Mouse (Mus musculus): ENCODE measurements around the gene Washc2. TPM values are rescaled to one million over a fixed set of nuclear protein-coding genes. Genes with fewer than 3 reads are reported as not detected.
A peak's percentile ranks its signal among the peaks of the same experiment; 100 is the strongest.

The Washc2 gene
- polyA plus RNA-seq, 1 experiment from 2014 or later: 58.2 TPM

- H3K9me3 ChIP-seq (ENCODE audit: low read length): no peaks in the 10 kb centered on the region
- H3K4me1 ChIP-seq (ENCODE audit: insufficient read depth, low read length): no peaks in the 10 kb centered on the region
- peaks cover 52% of the 10 kb centered on the region for H3K36me3 ChIP-seq (ENCODE audit: insufficient read depth, low read length)
- ATAC-seq (ENCODE audit: low FRiP score, low TSS enrichment): no peak
- no peaks in the 10 kb centered on the region for H3K27me3 ChIP-seq (ENCODE audit: insufficient read depth, low read length)
- no peak overlapping the region for H3K27ac ChIP-seq (ENCODE audit: low read length)
- no peak overlapping the region for H3K4me3 ChIP-seq (ENCODE audit: low read length)
- 71% methylated on average over 2 of the region's 2 CpGs for whole genome bisulfite sequencing
- H3K9ac ChIP-seq (replicated peaks; ENCODE audit: low read length): no peak overlapping the region
- H3K4me2 ChIP-seq (replicated peaks; ENCODE audit: low read depth, low read length): no peak overlapping the region
Observed at GRCm38 (mm10) chr6:116240371-116240770, 32.5 kb downstream of the Washc2 start.

- no peak overlapping the region for H3K4me3 ChIP-seq (ENCODE audit: low read length)
- H3K27ac ChIP-seq (ENCODE audit: low read length): no peak overlapping the region
- H3K4me1 ChIP-seq (ENCODE audit: insufficient read depth, low read length): no peaks in the 10 kb centered on the region
- no peak for ATAC-seq (ENCODE audit: low FRiP score, low TSS enrichment)
- peaks cover 40% of the 10 kb centered on the region for H3K36me3 ChIP-seq (ENCODE audit: insufficient read depth, low read length)
- H3K27me3 ChIP-seq (ENCODE audit: insufficient read depth, low read length): no peaks in the 10 kb centered on the region
- H3K9me3 ChIP-seq (ENCODE audit: low read length): no peaks in the 10 kb centered on the region
- no peak overlapping the region for H3K9ac ChIP-seq (replicated peaks; ENCODE audit: low read length)
- WGBS: 88% methylated on average over 4 of the region's 4 CpGs
- H3K4me2 ChIP-seq (replicated peaks; ENCODE audit: low read depth, low read length): no peak overlapping the region
Observed at GRCm38 (mm10) chr6:116259649-116260048, 51.8 kb downstream of the Washc2 start.

- no peak overlapping the region for H3K9ac ChIP-seq (replicated peaks; ENCODE audit: low read length)
- H3K4me2 ChIP-seq (replicated peaks; ENCODE audit: low read depth, low read length): no peak overlapping the region
- no peak overlapping the region for H3K27ac ChIP-seq (ENCODE audit: low read length)
- no peaks in the 10 kb centered on the region for H3K9me3 ChIP-seq (ENCODE audit: low read length)
- ATAC-seq (ENCODE audit: low FRiP score, low TSS enrichment): no peak
- H3K4me1 ChIP-seq (ENCODE audit: insufficient read depth, low read length): peaks cover 4% of the 10 kb centered on the region; the same call in 1 of the 2 replicates
- 96% methylated on average over 5 of the region's 5 CpGs for WGBS
- H3K36me3 ChIP-seq (ENCODE audit: insufficient read depth, low read length): peaks cover 33% of the 10 kb centered on the region
- H3K27me3 ChIP-seq (ENCODE audit: insufficient read depth, low read length): no peaks in the 10 kb centered on the region
- H3K4me3 ChIP-seq (ENCODE audit: low read length): no peak overlapping the region
Observed at GRCm38 (mm10) chr6:116260481-116260880, 52.6 kb downstream of the Washc2 start.

- no peaks in the 10 kb centered on the region for H3K9me3 ChIP-seq (ENCODE audit: low read length)
- 94% methylated on average over 1 of the region's 1 CpGs for WGBS
- no peak overlapping the region for H3K27ac ChIP-seq (ENCODE audit: low read length)
- no peak overlapping the region for H3K9ac ChIP-seq (replicated peaks; ENCODE audit: low read length)
- H3K27me3 ChIP-seq (ENCODE audit: insufficient read depth, low read length): no peaks in the 10 kb centered on the region
- H3K36me3 ChIP-seq (ENCODE audit: insufficient read depth, low read length): peaks cover 23% of the 10 kb centered on the region; the same call in 1 of the 2 replicates
- no peak overlapping the region for H3K4me3 ChIP-seq (ENCODE audit: low read length)
- H3K4me2 ChIP-seq (replicated peaks; ENCODE audit: low read depth, low read length): no peak overlapping the region
- peaks cover 17% of the 10 kb centered on the region for H3K4me1 ChIP-seq (ENCODE audit: insufficient read depth, low read length)
- ATAC-seq (ENCODE audit: low FRiP score, low TSS enrichment): no peak
Observed at GRCm38 (mm10) chr6:116262824-116263223, 55.0 kb downstream of the Washc2 start.

GRCm38 (mm10) chr6:116264018-116264651, 56.3 kb downstream of the Washc2 start, which contains the start of gene Zfand4:
Zfand4 (plus strand) TSS chr6:116264222.
- peak; percentile 98 for ATAC-seq (ENCODE audit: low FRiP score, low TSS enrichment)
- H3K4me1 ChIP-seq (ENCODE audit: insufficient read depth, low read length): peaks cover 17% of the 10 kb centered on the region
- H3K9me3 ChIP-seq (ENCODE audit: low read length): no peaks in the 10 kb centered on the region
- peak within 1 kb of the TSS; percentile 86 for H3K9ac ChIP-seq (replicated peaks; ENCODE audit: low read length)
- H3K36me3 ChIP-seq (ENCODE audit: insufficient read depth, low read length): 0 out of 2 replicates have a peak, but pooled peaks cover 16% of the 10 kb centered on the region
- peak within 1 kb of the TSS; percentile 73 for H3K4me3 ChIP-seq (ENCODE audit: low read length)
- peak within 1 kb of the TSS; percentile 37; the same call in 1 of the 2 replicates for H3K27ac ChIP-seq (ENCODE audit: low read length)
- WGBS: under 1% methylated on average over 39 of the region's 67 CpGs
- no peaks in the 10 kb centered on the region for H3K27me3 ChIP-seq (ENCODE audit: insufficient read depth, low read length)
- peak within 1 kb of the TSS; percentile 83 for H3K4me2 ChIP-seq (replicated peaks; ENCODE audit: low read depth, low read length)

- WGBS: 76% methylated on average over 11 of the region's 11 CpGs
- H3K9ac ChIP-seq (replicated peaks; ENCODE audit: low read length): no peak overlapping the region
- no peaks in the 10 kb centered on the region for H3K27me3 ChIP-seq (ENCODE audit: insufficient read depth, low read length)
- no peak for ATAC-seq (ENCODE audit: low FRiP score, low TSS enrichment)
- H3K4me2 ChIP-seq (replicated peaks; ENCODE audit: low read depth, low read length): peak overlapping the region; percentile 83
- H3K27ac ChIP-seq (ENCODE audit: low read length): no peak overlapping the region
- H3K36me3 ChIP-seq (ENCODE audit: insufficient read depth, low read length): 0 out of 2 replicates have a peak, but pooled peaks cover 16% of the 10 kb centered on the region
- peaks cover 17% of the 10 kb centered on the region for H3K4me1 ChIP-seq (ENCODE audit: insufficient read depth, low read length)
- H3K4me3 ChIP-seq (ENCODE audit: low read length): peak overlapping the region; percentile 73
- no peaks in the 10 kb centered on the region for H3K9me3 ChIP-seq (ENCODE audit: low read length)
Observed at GRCm38 (mm10) chr6:116264836-116265235, 57.0 kb downstream of the Washc2 start.

- ATAC-seq (ENCODE audit: low FRiP score, low TSS enrichment): no peak
- H3K27me3 ChIP-seq (ENCODE audit: insufficient read depth, low read length): no peaks in the 10 kb centered on the region
- peaks cover 17% of the 10 kb centered on the region for H3K4me1 ChIP-seq (ENCODE audit: insufficient read depth, low read length)
- 70% methylated on average over 4 of the region's 4 CpGs for whole genome bisulfite sequencing
- H3K9me3 ChIP-seq (ENCODE audit: low read length): no peaks in the 10 kb centered on the region
- no peak overlapping the region for H3K27ac ChIP-seq (ENCODE audit: low read length)
- H3K4me2 ChIP-seq (replicated peaks; ENCODE audit: low read depth, low read length): peak overlapping the region; percentile 47; the same call in 1 of the 2 replicates
- H3K36me3 ChIP-seq (ENCODE audit: insufficient read depth, low read length): 0 out of 2 replicates have a peak, but pooled peaks cover 11% of the 10 kb centered on the region
- no peak overlapping the region for H3K9ac ChIP-seq (replicated peaks; ENCODE audit: low read length)
- no peak overlapping the region for H3K4me3 ChIP-seq (ENCODE audit: low read length)
Observed at GRCm38 (mm10) chr6:116265603-116266002, 57.8 kb downstream of the Washc2 start.

- H3K4me3 ChIP-seq (ENCODE audit: low read length): peak overlapping the region; percentile 17
Observed at GRCm38 (mm10) chr6:116266273-116267109, 58.7 kb downstream of the Washc2 start.

GRCm38 (mm10) chr6:116267110-116267423, 59.2 kb downstream of the Washc2 start:
- Histone ChIP-seq H3K4me2 (replicated peaks; ENCODE audit: low read depth, low read length) (no peak overlapping the region), H3K4me3 (ENCODE audit: low read length) (no peak overlapping the region), H3K9ac (replicated peaks; ENCODE audit: low read length) (no peak overlapping the region), H3K9me3 (ENCODE audit: low read length) (no peaks in the 10 kb centered on the region), H3K27ac (ENCODE audit: low read length) (no peak overlapping the region), H3K27me3 (ENCODE audit: insufficient read depth, low read length) (no peaks in the 10 kb centered on the region), H3K4me1 (ENCODE audit: insufficient read depth, low read length) (peaks cover 17% of the 10 kb centered on the region), H3K36me3 (ENCODE audit: insufficient read depth, low read length) (0 out of 2 replicates have a peak, but pooled peaks cover 3% of the 10 kb centered on the region)
- 89% methylated on average over 1 of the region's 1 CpGs for WGBS
- no peak for ATAC-seq (ENCODE audit: low FRiP score, low TSS enrichment)

More at GRCm38 (mm10) chr6:116266273-116267109, 58.7 kb downstream of the Washc2 start:
- Histone ChIP-seq H3K4me2 (replicated peaks; ENCODE audit: low read depth, low read length) (peak overlapping the region; percentile 47), H3K9ac (replicated peaks; ENCODE audit: low read length) (peak overlapping the region; percentile 51; the same call in 1 of the 2 replicates), H3K9me3 (ENCODE audit: low read length) (no peaks in the 10 kb centered on the region), H3K27me3 (ENCODE audit: insufficient read depth, low read length) (no peaks in the 10 kb centered on the region), H3K36me3 (ENCODE audit: insufficient read depth, low read length) (0 out of 2 replicates have a peak, but pooled peaks cover 9% of the 10 kb centered on the region), H3K27ac (ENCODE audit: low read length) (no peak overlapping the region), H3K4me1 (ENCODE audit: insufficient read depth, low read length) (peaks cover 17% of the 10 kb centered on the region)
- peak; percentile 64 for ATAC-seq (ENCODE audit: low FRiP score, low TSS enrichment)
- WGBS: 20% methylated on average over 11 of the region's 11 CpGs
